Mouse (Mus musculus) stomach, embryonic 15.5 days (tissue): ENCODE data around the gene Htra3. TPM values are rescaled to one million over a fixed set of nuclear protein-coding genes. Genes with fewer than 3 reads are reported as not detected.
A peak's percentile ranks its signal among the peaks of the same experiment; 100 is the strongest.

Experiments used
- ATAC-seq: fragments of 200-750 bp; cut with Nextera tagmentation; 2 replicates; pipeline ENCODE4 v1.8.0; 2017; ENCODE audit warnings: low read depth, moderate number of reproducible peaks, moderate TSS enrichment; ENCODE audit not compliant: insufficient read depth, low FRiP score
- H3K27ac ChIP-seq: fragments of 300-500 bp; sonication (generic); 2 replicates; pipeline ENCODE4 v1.5.1; 2015; ENCODE audit warnings: mild to moderate bottlenecking, inconsistent platforms
- H3K27me3 ChIP-seq: fragments of 300-500 bp; sonication (generic); replicated peaks from 2 replicates; pipeline ENCODE4 v1.6.1; 2015; ENCODE audit warnings: inconsistent platforms
- H3K36me3 ChIP-seq: fragments of 300-500 bp; sonication (generic); 2 replicates; pipeline ENCODE4 v1.6.1; 2015; ENCODE audit warnings: inconsistent platforms
- H3K4me1 ChIP-seq: fragments of 300-500 bp; sonication (generic); 2 replicates; pipeline ENCODE4 v1.6.1; 2015; ENCODE audit warnings: inconsistent platforms
- H3K4me2 ChIP-seq: fragments of 300-500 bp; sonication (generic); 2 replicates; pipeline ENCODE4 v1.6.1; 2015; ENCODE audit warnings: mild to moderate bottlenecking, inconsistent platforms
- H3K4me3 ChIP-seq: fragments of 300-500 bp; sonication (generic); replicated peaks from 2 replicates; pipeline ENCODE4 v1.5.1; 2015; ENCODE audit warnings: inconsistent platforms
- H3K9ac ChIP-seq: fragments of 300-500 bp; sonication (generic); 2 replicates; pipeline ENCODE4 v1.6.1; 2015; ENCODE audit warnings: inconsistent platforms
- H3K9me3 ChIP-seq: fragments of 300-500 bp; sonication (generic); 2 replicates; pipeline ENCODE4 v1.6.1; 2016; ENCODE audit warnings: inconsistent platforms
- WGBS: fragments of 180-500 bp; shearing (Covaris S2); methylation state at CpG from one replicate; pipeline ENCODE4 v1.1.7; 2015; 5-methylcytosine and 5-hydroxymethylcytosine counted together
- polyA plus RNA-seq: library from polyadenylated mRNA; unstranded; fragments of >200 nt; fragmentation: Nextera tagmentation; extraction: Ambion mirVana; gene quantifications from 2 replicates; pipeline ENCODE4 v1.2.1, GENCODE M21; 2015

Gene Htra3
- polyA plus RNA-seq, 1 experiment from 2014 or later, result 54.9 TPM

DNA sequence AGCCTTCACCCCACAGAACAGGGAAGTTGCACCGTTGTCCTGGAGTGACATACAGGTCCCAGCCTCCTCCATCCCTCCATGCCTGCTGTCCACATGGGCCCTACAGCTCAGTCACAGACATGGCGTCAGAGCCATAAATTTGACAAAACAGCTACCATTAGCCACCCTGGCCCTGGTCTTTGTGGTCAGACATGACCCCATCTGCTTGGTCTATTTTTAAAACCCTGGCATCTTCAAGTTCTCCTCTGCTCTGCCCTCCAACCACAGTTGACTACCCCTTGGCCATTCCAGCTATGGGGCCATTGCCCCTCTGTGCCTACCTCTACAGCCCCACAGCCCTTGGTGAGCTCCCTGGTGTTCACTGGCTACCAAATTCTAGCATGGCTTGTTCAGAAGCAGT, 69.6 kb downstream of the Htra3 start:
- ATAC-seq, result no peak

DNA sequence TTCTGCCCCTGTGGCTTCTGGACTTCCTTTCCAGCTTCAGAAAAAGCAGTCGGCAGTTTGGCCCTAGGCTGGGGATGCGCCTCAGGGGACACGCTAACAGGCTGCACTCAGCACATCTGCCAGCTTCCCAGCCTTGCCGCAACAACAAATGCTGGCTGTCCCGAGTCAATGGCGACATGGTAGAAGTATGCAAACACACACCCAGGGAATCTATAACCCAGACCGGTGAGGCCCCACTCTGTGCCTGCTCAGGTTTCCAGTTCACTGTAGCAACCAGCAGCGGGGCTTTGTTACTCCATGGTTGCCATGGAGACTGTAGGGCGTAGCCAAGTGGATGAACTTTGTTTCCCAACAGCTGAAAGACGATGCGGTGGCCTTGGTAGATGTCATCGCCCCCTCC, 70.2 kb downstream of the Htra3 start:
- no peaks in the 10 kb centered on the region for H3K27me3 ChIP-seq
- ATAC-seq, result peak; percentile 44; the same call in 1 of the 2 replicates
- H3K4me2 ChIP-seq, result no peak overlapping the region; the same call in 1 of the 2 replicates
- 22% methylated on average over 12 of the region's 12 CpGs for WGBS
- H3K36me3 ChIP-seq, result no peaks in the 10 kb centered on the region
- H3K4me1 ChIP-seq, result peaks cover 14% of the 10 kb centered on the region
- H3K9ac ChIP-seq, result no peak overlapping the region
- H3K27ac ChIP-seq, result no peak overlapping the region
- no peak overlapping the region for H3K4me3 ChIP-seq
- no peaks in the 10 kb centered on the region for H3K9me3 ChIP-seq

More for the DNA sequence above, 69.6 kb downstream of the Htra3 start:
- H3K27ac ChIP-seq, result no peak overlapping the region
- peaks cover 14% of the 10 kb centered on the region for H3K4me1 ChIP-seq
- H3K36me3 ChIP-seq, result no peaks in the 10 kb centered on the region
- H3K27me3 ChIP-seq, result no peaks in the 10 kb centered on the region
- no peak overlapping the region for H3K9ac ChIP-seq
- H3K9me3 ChIP-seq, result no peaks in the 10 kb centered on the region
- WGBS, result 59% methylated on average over 2 of the region's 2 CpGs
- H3K4me2 ChIP-seq, result no peak overlapping the region
- H3K4me3 ChIP-seq, result no peak overlapping the region

GRCm38 (mm10) chr5:35608559-35608958, 71.0 kb downstream of the Htra3 start:
- H3K4me1 ChIP-seq, result peaks cover 14% of the 10 kb centered on the region
- H3K27ac ChIP-seq, result no peak overlapping the region
- H3K27me3 ChIP-seq, result no peaks in the 10 kb centered on the region
- 70% methylated on average over 5 of the region's 5 CpGs for WGBS
- ATAC-seq, result no peak
- H3K4me3 ChIP-seq, result no peak overlapping the region
- no peak overlapping the region for H3K9ac ChIP-seq
- no peaks in the 10 kb centered on the region for H3K36me3 ChIP-seq
- no peaks in the 10 kb centered on the region for H3K9me3 ChIP-seq
- no peak overlapping the region for H3K4me2 ChIP-seq

- Histone ChIP-seq H3K9ac (no peak overlapping the region), H3K9me3 (no peaks in the 10 kb centered on the region), H3K4me2 (no peak overlapping the region), H3K4me3 (no peak overlapping the region), H3K27me3 (no peaks in the 10 kb centered on the region), H3K36me3 (0 out of 2 replicates have a peak, but pooled peaks cover 3% of the 10 kb centered on the region), H3K27ac (no peak overlapping the region), H3K4me1 (peaks cover 14% of the 10 kb centered on the region)
- ATAC-seq, result peak; percentile 28; the same call in 1 of the 2 replicates
- 76% methylated on average over 6 of the region's 7 CpGs for WGBS
Observed at GRCm38 (mm10) chr5:35607784-35608183, 71.8 kb downstream of the Htra3 start.

DNA sequence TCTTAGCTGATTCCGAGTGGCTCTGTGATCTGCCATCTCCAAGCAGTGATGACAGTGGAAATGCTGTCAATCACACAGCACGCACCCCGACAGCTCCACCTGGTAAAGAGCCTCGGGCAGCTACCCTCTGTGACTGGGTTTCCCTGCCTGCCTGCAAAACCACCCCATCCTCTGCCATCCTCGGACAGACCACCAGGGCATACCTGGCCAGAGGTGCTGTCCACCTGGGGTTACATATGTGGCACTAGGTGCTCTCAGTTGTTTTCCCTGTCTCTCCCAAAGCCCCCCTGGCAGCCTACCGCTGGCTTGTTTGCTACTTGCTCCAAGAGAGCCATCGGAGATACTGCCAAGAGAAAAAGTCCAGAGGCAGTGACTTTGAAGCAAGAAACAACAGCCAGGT, 72.8 kb downstream of the Htra3 start:
- no peak overlapping the region for H3K9ac ChIP-seq
- peaks cover 14% of the 10 kb centered on the region for H3K4me1 ChIP-seq
- no peak overlapping the region for H3K4me3 ChIP-seq
- no peak overlapping the region for H3K27ac ChIP-seq
- H3K9me3 ChIP-seq, result no peaks in the 10 kb centered on the region
- H3K27me3 ChIP-seq, result no peaks in the 10 kb centered on the region
- WGBS, result 81% methylated on average over 7 of the region's 7 CpGs
- no peak overlapping the region for H3K4me2 ChIP-seq
- 0 out of 2 replicates have a peak, but pooled peaks cover 8% of the 10 kb centered on the region for H3K36me3 ChIP-seq
- no peak for ATAC-seq

- 79% methylated on average over 7 of the region's 7 CpGs for WGBS
- Histone ChIP-seq H3K36me3 (0 out of 2 replicates have a peak, but pooled peaks cover 14% of the 10 kb centered on the region), H3K9ac (no peak overlapping the region), H3K4me1 (peaks cover 14% of the 10 kb centered on the region), H3K9me3 (no peaks in the 10 kb centered on the region), H3K27ac (no peak overlapping the region), H3K4me2 (no peak overlapping the region), H3K27me3 (no peaks in the 10 kb centered on the region), H3K4me3 (no peak overlapping the region)
- no peak for ATAC-seq
Observed at GRCm38 (mm10) chr5:35605355-35605754, 74.2 kb downstream of the Htra3 start.

Other genes with a start within 250 kb of the Htra3 start
- gene Cpz, start 154.1 kb downstream of the Htra3 start, polyA plus RNA-seq, result 8.3 and 10.8 TPM in 2 replicates
- 7.4 and 7.7 TPM in 2 replicates for gene Trmt44, start 104.7 kb downstream of the Htra3 start, polyA plus RNA-seq
- 12.3 and 13.2 TPM in 2 replicates for gene Acox3, start 96.7 kb downstream of the Htra3 start, polyA plus RNA-seq
- 6.5 and 7.4 TPM in 2 replicates for gene Sh3tc1, start 60.2 kb upstream of the Htra3 start, polyA plus RNA-seq
- 2.8 and 3.4 TPM in 2 replicates for gene Ablim2, start 78.1 kb upstream of the Htra3 start, polyA plus RNA-seq
- 18.2 and 20.9 TPM in 2 replicates for gene Afap1, start 213.5 kb upstream of the Htra3 start, polyA plus RNA-seq